Mouse (Mus musculus): ENCODE data around the gene Nckap5. TPM values are rescaled to one million over a fixed set of nuclear protein-coding genes. Genes with fewer than 3 reads are reported as not detected.

The Nckap5 gene
- polyA plus RNA-seq, 1 experiment from 2014 or later = 4.8 TPM

DNA sequence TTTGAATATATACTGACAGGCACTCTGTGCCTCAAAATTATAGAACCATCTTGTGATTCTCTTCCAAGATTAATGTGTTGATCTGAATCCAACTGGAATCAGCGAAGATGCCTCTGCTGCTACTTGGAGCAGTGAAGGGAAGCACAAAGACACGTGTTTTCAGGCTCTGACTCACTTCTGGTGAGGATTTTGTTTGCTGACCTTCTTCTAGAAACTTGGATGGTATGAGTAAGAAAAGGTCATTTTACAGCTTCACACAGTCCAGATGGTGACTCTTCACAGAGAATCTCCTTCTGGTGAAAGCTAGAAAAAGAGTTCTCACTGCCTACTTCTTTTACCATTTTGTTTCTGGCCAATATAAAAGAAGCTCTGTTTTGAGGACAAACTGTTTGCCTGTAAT lies 498.6 kb downstream of the Nckap5 start:
- no peaks in the 10 kb centered on the region for H3K9me3 ChIP-seq (replicated peaks; ENCODE audit: control insufficient read depth, low read length)
- no peaks in the 10 kb centered on the region for H3K27me3 ChIP-seq (ENCODE audit: control insufficient read depth, insufficient read depth, low read length)
- H3K4me1 ChIP-seq (ENCODE audit: control insufficient read depth, insufficient read depth, low read length) = no peaks in the 10 kb centered on the region
- ATAC-seq (ENCODE audit: insufficient read depth, low FRiP score) = no peak
- no peaks in the 10 kb centered on the region for H3K36me3 ChIP-seq (ENCODE audit: control insufficient read depth, insufficient read depth, low read length)
- no peak overlapping the region for H3K9ac ChIP-seq (ENCODE audit: low read length)
- H3K27ac ChIP-seq (ENCODE audit: low read length) = no peak overlapping the region
- no peak overlapping the region for H3K4me2 ChIP-seq (ENCODE audit: low read depth, low read length)
- WGBS = 45% methylated on average over 2 of the region's 2 CpGs
- H3K4me3 ChIP-seq (replicated peaks; ENCODE audit: low read length) = no peak overlapping the region

DNA sequence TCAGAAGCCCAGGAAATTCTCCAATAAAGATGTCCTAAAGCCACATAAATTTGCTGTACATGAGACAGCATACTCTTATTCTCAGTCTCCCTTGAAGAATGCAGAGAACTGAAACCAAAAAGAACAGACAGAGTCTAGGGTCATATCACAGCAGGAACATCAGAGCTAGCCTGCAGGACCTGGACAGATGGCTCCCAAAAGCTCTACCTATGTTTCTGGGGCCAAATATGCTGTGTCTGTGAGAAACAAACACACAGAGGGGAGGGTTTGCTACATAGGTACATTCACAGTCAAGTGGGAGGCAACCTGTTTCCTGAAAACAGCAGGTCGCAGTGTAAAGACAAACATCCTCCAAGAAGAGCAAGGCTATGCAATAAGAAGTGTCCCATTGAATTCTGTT lies 509.9 kb downstream of the Nckap5 start:
- H3K4me1 ChIP-seq (ENCODE audit: control insufficient read depth, insufficient read depth, low read length) = no peaks in the 10 kb centered on the region
- H3K9ac ChIP-seq (ENCODE audit: low read length) = no peak overlapping the region
- no peak for ATAC-seq (ENCODE audit: insufficient read depth, low FRiP score)
- H3K9me3 ChIP-seq (replicated peaks; ENCODE audit: control insufficient read depth, low read length) = no peaks in the 10 kb centered on the region
- no peak overlapping the region for H3K4me2 ChIP-seq (ENCODE audit: low read depth, low read length)
- H3K27me3 ChIP-seq (ENCODE audit: control insufficient read depth, insufficient read depth, low read length) = no peaks in the 10 kb centered on the region
- no peak overlapping the region for H3K4me3 ChIP-seq (replicated peaks; ENCODE audit: low read length)
- no peaks in the 10 kb centered on the region for H3K36me3 ChIP-seq (ENCODE audit: control insufficient read depth, insufficient read depth, low read length)
- 75% methylated on average over 1 of the region's 1 CpGs for WGBS
- H3K27ac ChIP-seq (ENCODE audit: low read length) = no peak overlapping the region

DNA sequence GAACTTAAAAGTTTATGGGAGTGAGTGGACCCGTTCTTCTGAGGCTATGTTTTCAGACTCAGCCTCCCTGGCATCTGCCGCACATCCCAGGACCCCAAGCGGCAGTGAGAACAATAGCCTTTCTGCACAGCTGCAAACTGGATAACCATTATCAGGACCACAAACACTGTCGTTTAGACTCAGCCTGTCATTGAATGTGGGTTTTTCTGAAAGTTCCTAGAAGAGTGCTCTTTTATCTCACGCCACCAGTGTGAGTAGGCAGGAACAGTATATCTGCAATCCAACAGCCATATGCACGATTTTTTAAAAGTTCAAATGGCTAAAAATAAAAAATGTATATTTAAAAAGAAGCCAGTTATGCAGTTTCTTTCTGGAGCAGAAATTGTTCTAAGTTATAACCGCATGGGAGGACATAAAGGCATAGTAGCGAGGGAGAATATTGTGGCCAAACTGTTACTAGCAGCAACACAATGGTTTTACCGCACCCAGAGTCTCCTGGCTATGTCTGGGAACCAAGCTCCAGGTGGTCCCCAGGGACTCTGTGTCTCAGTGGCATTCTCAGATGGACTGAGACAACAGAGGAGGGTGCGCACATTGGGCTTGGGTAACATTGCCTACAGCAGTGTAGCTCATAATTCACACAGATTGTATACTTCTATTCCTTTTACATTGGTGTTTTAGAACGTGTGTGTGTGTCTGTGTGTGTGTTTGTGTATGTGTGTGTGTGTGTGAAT lies 512.6 kb downstream of the Nckap5 start:
- Histone ChIP-seq H3K4me3 (replicated peaks; ENCODE audit: low read length) (no peak overlapping the region), H3K27ac (ENCODE audit: low read length) (no peak overlapping the region), H3K36me3 (ENCODE audit: control insufficient read depth, insufficient read depth, low read length) (no peaks in the 10 kb centered on the region), H3K4me2 (ENCODE audit: low read depth, low read length) (no peak overlapping the region), H3K9me3 (replicated peaks; ENCODE audit: control insufficient read depth, low read length) (no peaks in the 10 kb centered on the region), H3K27me3 (ENCODE audit: control insufficient read depth, insufficient read depth, low read length) (no peaks in the 10 kb centered on the region), H3K4me1 (ENCODE audit: control insufficient read depth, insufficient read depth, low read length) (no peaks in the 10 kb centered on the region), H3K9ac (ENCODE audit: low read length) (no peak overlapping the region)
- ATAC-seq (ENCODE audit: insufficient read depth, low FRiP score) = no peak
- WGBS = 70% methylated on average over 11 of the region's 11 CpGs

DNA sequence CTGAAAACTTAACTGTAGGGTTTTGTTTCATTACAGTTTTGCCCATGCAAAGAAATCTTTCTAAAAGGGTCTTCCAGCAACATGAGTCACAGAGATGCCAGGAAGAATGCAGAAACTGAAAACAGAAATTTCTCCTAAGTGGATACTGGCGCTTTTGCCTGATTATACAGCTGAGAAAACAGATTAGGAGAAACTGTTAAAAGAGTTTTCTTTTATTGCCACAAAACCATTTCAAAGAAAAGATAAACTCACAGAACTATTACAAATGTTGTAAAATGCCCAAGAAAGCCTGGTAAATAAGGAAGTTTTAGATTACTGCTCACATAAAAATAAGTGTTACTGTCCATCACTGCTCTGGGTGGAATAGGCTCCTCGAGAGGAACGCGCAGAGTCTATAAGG lies 513.3 kb downstream of the Nckap5 start:
- Histone ChIP-seq H3K4me2 (ENCODE audit: low read depth, low read length) (no peak overlapping the region), H3K36me3 (ENCODE audit: control insufficient read depth, insufficient read depth, low read length) (no peaks in the 10 kb centered on the region), H3K9ac (ENCODE audit: low read length) (no peak overlapping the region), H3K27me3 (ENCODE audit: control insufficient read depth, insufficient read depth, low read length) (no peaks in the 10 kb centered on the region), H3K4me1 (ENCODE audit: control insufficient read depth, insufficient read depth, low read length) (no peaks in the 10 kb centered on the region), H3K27ac (ENCODE audit: low read length) (no peak overlapping the region), H3K9me3 (replicated peaks; ENCODE audit: control insufficient read depth, low read length) (no peaks in the 10 kb centered on the region), H3K4me3 (replicated peaks; ENCODE audit: low read length) (no peak overlapping the region)
- ATAC-seq (ENCODE audit: insufficient read depth, low FRiP score) = no peak
- WGBS = 87% methylated on average over 4 of the region's 4 CpGs

DNA sequence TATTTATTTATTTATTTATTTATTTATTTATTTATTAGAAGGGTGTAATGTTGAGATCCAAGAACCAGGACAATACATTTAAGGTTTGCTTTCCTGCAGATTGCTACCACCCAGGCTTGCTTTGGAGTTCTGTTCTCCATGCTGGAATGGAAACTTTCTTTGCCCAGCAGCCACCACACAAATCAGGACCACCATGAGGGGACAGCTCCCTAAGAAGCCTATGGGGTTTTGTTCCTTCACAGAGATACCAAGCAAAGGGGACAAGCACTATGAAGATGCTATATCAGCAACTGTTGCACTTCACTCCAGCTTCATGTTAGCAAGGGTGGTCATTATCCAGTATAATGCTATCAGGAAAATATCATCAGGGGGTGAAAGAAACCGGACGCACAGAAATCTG lies 513.7 kb downstream of the Nckap5 start:
- ATAC-seq (ENCODE audit: insufficient read depth, low FRiP score) = no peak
- no peak overlapping the region for H3K9ac ChIP-seq (ENCODE audit: low read length)
- H3K36me3 ChIP-seq (ENCODE audit: control insufficient read depth, insufficient read depth, low read length) = no peaks in the 10 kb centered on the region
- H3K27ac ChIP-seq (ENCODE audit: low read length) = no peak overlapping the region
- H3K9me3 ChIP-seq (replicated peaks; ENCODE audit: control insufficient read depth, low read length) = no peaks in the 10 kb centered on the region
- no peaks in the 10 kb centered on the region for H3K4me1 ChIP-seq (ENCODE audit: control insufficient read depth, insufficient read depth, low read length)
- no peak overlapping the region for H3K4me3 ChIP-seq (replicated peaks; ENCODE audit: low read length)
- no peak overlapping the region for H3K4me2 ChIP-seq (ENCODE audit: low read depth, low read length)
- no peaks in the 10 kb centered on the region for H3K27me3 ChIP-seq (ENCODE audit: control insufficient read depth, insufficient read depth, low read length)
- 75% methylated on average over 2 of the region's 2 CpGs for WGBS

DNA sequence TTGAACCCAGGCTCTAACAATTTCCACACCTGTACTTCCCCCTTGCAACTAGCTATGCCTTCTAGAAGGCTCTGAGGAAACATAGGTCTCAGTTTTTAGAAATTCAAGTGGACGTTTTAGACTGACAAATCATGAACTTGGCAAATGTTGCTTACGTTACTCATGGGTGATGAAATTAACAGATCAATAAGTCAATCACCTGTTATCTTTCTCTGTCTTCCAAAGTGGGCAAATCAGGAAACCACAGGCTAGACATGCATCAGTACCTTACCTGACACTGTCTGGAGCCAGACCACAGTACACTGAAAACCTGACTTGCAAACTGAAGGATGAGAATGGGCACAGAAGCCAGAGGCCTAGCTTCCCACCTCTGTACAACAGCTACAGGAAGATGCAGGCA lies 529.5 kb downstream of the Nckap5 start:
- no peak overlapping the region for H3K4me2 ChIP-seq (ENCODE audit: low read depth, low read length)
- H3K36me3 ChIP-seq (ENCODE audit: control insufficient read depth, insufficient read depth, low read length) = no peaks in the 10 kb centered on the region
- no peaks in the 10 kb centered on the region for H3K9me3 ChIP-seq (replicated peaks; ENCODE audit: control insufficient read depth, low read length)
- no peak overlapping the region for H3K9ac ChIP-seq (ENCODE audit: low read length)
- no peaks in the 10 kb centered on the region for H3K27me3 ChIP-seq (ENCODE audit: control insufficient read depth, insufficient read depth, low read length)
- H3K4me3 ChIP-seq (replicated peaks; ENCODE audit: low read length) = no peak overlapping the region
- H3K4me1 ChIP-seq (ENCODE audit: control insufficient read depth, insufficient read depth, low read length) = no peaks in the 10 kb centered on the region
- ATAC-seq (ENCODE audit: insufficient read depth, low FRiP score) = no peak
- 70% methylated on average over 2 of the region's 2 CpGs for WGBS
- H3K27ac ChIP-seq (ENCODE audit: low read length) = no peak overlapping the region

DNA sequence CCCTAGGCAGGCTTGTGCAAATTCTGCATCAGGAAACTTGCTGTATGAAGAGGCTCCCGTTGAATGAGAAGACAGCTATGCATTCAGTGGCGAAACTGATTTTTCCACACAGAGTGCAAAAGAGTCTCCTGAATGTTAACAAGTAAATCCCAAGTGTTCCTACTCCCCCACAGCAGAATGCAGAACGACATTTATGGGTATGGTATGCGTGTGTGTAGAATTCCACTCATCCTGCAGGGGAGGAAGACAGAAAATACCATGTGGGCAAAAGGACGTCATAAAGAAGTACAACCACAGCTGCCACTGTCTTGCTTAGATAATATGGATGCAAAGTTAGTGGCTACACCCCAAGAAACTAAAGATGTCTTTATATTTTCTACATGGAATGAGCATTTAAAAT lies 565.7 kb downstream of the Nckap5 start:
- no peak for ATAC-seq (ENCODE audit: insufficient read depth, low FRiP score)
- no peaks in the 10 kb centered on the region for H3K27me3 ChIP-seq (ENCODE audit: control insufficient read depth, insufficient read depth, low read length)
- no peaks in the 10 kb centered on the region for H3K9me3 ChIP-seq (replicated peaks; ENCODE audit: control insufficient read depth, low read length)
- H3K4me1 ChIP-seq (ENCODE audit: control insufficient read depth, insufficient read depth, low read length) = no peaks in the 10 kb centered on the region
- no peak overlapping the region for H3K27ac ChIP-seq (ENCODE audit: low read length)
- no peak overlapping the region for H3K9ac ChIP-seq (ENCODE audit: low read length)
- no peaks in the 10 kb centered on the region for H3K36me3 ChIP-seq (ENCODE audit: control insufficient read depth, insufficient read depth, low read length)
- no peak overlapping the region for H3K4me3 ChIP-seq (replicated peaks; ENCODE audit: low read length)
- 66% methylated on average over 5 of the region's 5 CpGs for WGBS
- H3K4me2 ChIP-seq (ENCODE audit: low read depth, low read length) = no peak overlapping the region

DNA sequence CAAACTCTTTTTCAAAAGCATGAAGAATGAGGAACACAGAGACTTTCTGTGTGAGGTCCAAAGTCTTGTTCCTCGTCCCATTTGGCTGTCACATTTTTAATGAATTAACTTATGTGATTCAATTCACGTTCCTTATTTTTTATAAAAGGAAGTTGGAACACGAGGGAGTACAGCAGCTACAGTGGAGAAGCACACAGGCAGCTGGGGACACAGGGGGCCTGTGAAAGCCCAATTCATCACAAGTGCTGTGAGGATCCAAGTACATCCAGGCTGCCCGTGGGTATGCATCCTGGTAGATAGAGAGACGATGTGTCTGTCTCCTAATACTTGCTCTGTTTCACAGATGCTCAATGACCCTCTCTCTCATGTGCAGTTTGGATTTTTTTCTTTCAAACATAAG lies 576.2 kb downstream of the Nckap5 start:
- ATAC-seq (ENCODE audit: insufficient read depth, low FRiP score) = no peak
- Histone ChIP-seq H3K4me2 (ENCODE audit: low read depth, low read length) (no peak overlapping the region), H3K36me3 (ENCODE audit: control insufficient read depth, insufficient read depth, low read length) (no peaks in the 10 kb centered on the region), H3K9me3 (replicated peaks; ENCODE audit: control insufficient read depth, low read length) (no peaks in the 10 kb centered on the region), H3K4me3 (replicated peaks; ENCODE audit: low read length) (no peak overlapping the region), H3K27me3 (ENCODE audit: control insufficient read depth, insufficient read depth, low read length) (no peaks in the 10 kb centered on the region), H3K4me1 (ENCODE audit: control insufficient read depth, insufficient read depth, low read length) (no peaks in the 10 kb centered on the region), H3K27ac (ENCODE audit: low read length) (no peak overlapping the region), H3K9ac (ENCODE audit: low read length) (no peak overlapping the region)
- WGBS = 40% methylated on average over 5 of the region's 5 CpGs

DNA sequence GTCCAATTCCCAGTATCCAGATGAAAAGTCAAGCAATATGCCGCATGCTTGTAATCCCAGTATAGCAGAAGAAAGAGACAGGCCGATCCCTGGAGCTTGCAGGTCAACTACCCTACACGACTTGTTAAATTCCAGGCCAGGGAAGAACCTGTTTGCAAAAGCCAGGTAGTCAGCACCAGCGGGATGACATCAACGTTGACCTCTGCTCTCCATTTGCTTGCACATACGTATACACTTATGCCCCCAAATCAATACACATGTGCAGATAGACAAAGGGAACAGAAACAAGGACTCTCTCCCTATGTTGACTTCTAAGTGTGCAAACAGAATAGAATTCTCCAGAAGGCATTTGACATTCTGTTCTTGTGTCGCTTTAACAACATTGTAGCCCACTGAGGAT lies 576.7 kb downstream of the Nckap5 start:
- Histone ChIP-seq H3K4me2 (ENCODE audit: low read depth, low read length) (no peak overlapping the region), H3K36me3 (ENCODE audit: control insufficient read depth, insufficient read depth, low read length) (no peaks in the 10 kb centered on the region), H3K27me3 (ENCODE audit: control insufficient read depth, insufficient read depth, low read length) (no peaks in the 10 kb centered on the region), H3K9ac (ENCODE audit: low read length) (no peak overlapping the region), H3K4me3 (replicated peaks; ENCODE audit: low read length) (no peak overlapping the region), H3K27ac (ENCODE audit: low read length) (no peak overlapping the region), H3K4me1 (ENCODE audit: control insufficient read depth, insufficient read depth, low read length) (no peaks in the 10 kb centered on the region), H3K9me3 (replicated peaks; ENCODE audit: control insufficient read depth, low read length) (no peaks in the 10 kb centered on the region)
- WGBS = 63% methylated on average over 7 of the region's 7 CpGs
- ATAC-seq (ENCODE audit: insufficient read depth, low FRiP score) = no peak

Measured in stomach, embryonic 16.5 days (tissue).